Comparison of ENCODE assay signal across 8 mouse cellular contexts in genomic region chr4:154749160-154749559, GRCm38 (mm10).
A peak's percentile ranks its signal among the peaks of the same experiment; 100 is the strongest.
DNase-seq lines count a peak whose midpoint lies in the region; ATAC-seq and TF ChIP-seq lines count a peak whose summit lies in the region.

No protein-coding gene starts in this region.

- TF ChIP-seq POLR2A in spleen, adult 2 months (IDR thresholded peaks at IDR 0.05; ENCODE audit: low read depth, low read length) = no peak
- TF ChIP-seq POLR2A in cortical plate, adult 2 months (IDR thresholded peaks at IDR 0.05; ENCODE audit: extremely low read depth, insufficient read depth, low read length) = no peak

- WGBS in heart, embryonic 12.5 days = 38% methylated on average over 9 of the region's 9 CpGs
- WGBS in spleen, adult 2 months = 43% methylated on average over 9 of the region's 9 CpGs
- WGBS in lung, postnatal 0 days = 31% methylated on average over 9 of the region's 9 CpGs

- H3K9me3 ChIP-seq in heart, embryonic 12.5 days (replicated peaks) = no peaks in the 10 kb centered on the region
- H3K9me3 ChIP-seq in lung, postnatal 0 days (ENCODE audit: low read length) = no peaks in the 10 kb centered on the region

- H3K4me1 ChIP-seq in heart, embryonic 12.5 days (replicated peaks) = peaks cover 8% of the 10 kb centered on the region
- no peaks in the 10 kb centered on the region for H3K4me1 ChIP-seq in spleen, adult 2 months (ENCODE audit: control insufficient read depth, insufficient read depth, insufficient read length)
- H3K4me1 ChIP-seq in cortical plate, adult 2 months (ENCODE audit: control insufficient read depth, insufficient read depth, low read length) = no peaks in the 10 kb centered on the region
- H3K4me1 ChIP-seq in lung, postnatal 0 days (ENCODE audit: insufficient read depth, low read depth, low read length) = no peaks in the 10 kb centered on the region

- peaks cover 34% of the 10 kb centered on the region; the same call in 1 of the 2 replicates for H3K27me3 ChIP-seq in heart, embryonic 12.5 days (replicated peaks)
- no peaks in the 10 kb centered on the region for H3K27me3 ChIP-seq in spleen, adult 2 months (ENCODE audit: control insufficient read depth, insufficient read depth, low read length)
- no peaks in the 10 kb centered on the region for H3K27me3 ChIP-seq in lung, postnatal 0 days (replicated peaks; ENCODE audit: insufficient read depth, low read length)

- peak; percentile 10 to 12 for DNase-seq in heart, postnatal 36 days
- peak in 1 of 2 experiments; percentile 6 for DNase-seq in spleen, adult 2 months (ENCODE audit: low read depth in 1 of 2, low spot score in 2 of 2)
- DNase-seq in spleen, adult 12 weeks (ENCODE audit: low spot score) = no peak
- DNase-seq in lung, postnatal 0 days (ENCODE audit: low spot score) = peak; percentile 42
- DNase-seq in frontal cortex, postnatal 36 days (ENCODE audit: low spot score in 2 of 2) = no peak
- DNase-seq in urinary bladder, postnatal 4 days (ENCODE audit: low spot score in 2 of 2) = no peak

- H3K9ac ChIP-seq in heart, embryonic 12.5 days = no peak overlapping the region
- H3K9ac ChIP-seq in lung, postnatal 0 days (replicated peaks; ENCODE audit: low read depth) = no peak overlapping the region

- TF ChIP-seq CTCF in spleen, adult 2 months (IDR thresholded peaks at IDR 0.05; ENCODE audit: extremely low read depth, insufficient read depth, insufficient read length, insufficient replicate concordance) = peak; percentile 53; the same call in 1 of the 2 replicates
- peak; percentile 55 for TF ChIP-seq CTCF in cortical plate, adult 2 months (IDR thresholded peaks at IDR 0.05; ENCODE audit: extremely low read depth, insufficient read depth, low read length)
- TF ChIP-seq CTCF in lung, postnatal 0 days (IDR thresholded peaks at IDR 0.05) = peak; percentile 82

- no peak overlapping the region for H3K27ac ChIP-seq in heart, embryonic 12.5 days (ENCODE audit: poor library complexity, severe bottlenecking)
- no peak overlapping the region for H3K27ac ChIP-seq in spleen, adult 2 months (ENCODE audit: insufficient read depth, low read length)
- no peak overlapping the region for H3K27ac ChIP-seq in cortical plate, adult 2 months (ENCODE audit: insufficient read depth, low read length)
- no peak overlapping the region for H3K27ac ChIP-seq in lung, postnatal 0 days (ENCODE audit: low read length)

- no peak overlapping the region for H3K4me3 ChIP-seq in heart, embryonic 12.5 days
- H3K4me3 ChIP-seq in spleen, adult 2 months (ENCODE audit: extremely low read depth, insufficient read depth, insufficient read length) = no peak overlapping the region
- no peak overlapping the region for H3K4me3 ChIP-seq in cortical plate, adult 2 months (ENCODE audit: insufficient read depth, low read length)
- no peak overlapping the region for H3K4me3 ChIP-seq in lung, postnatal 0 days (ENCODE audit: low read depth, low read length)

- H3K36me3 ChIP-seq in heart, embryonic 12.5 days = no peaks in the 10 kb centered on the region
- H3K36me3 ChIP-seq in spleen, adult 2 months (ENCODE audit: control insufficient read depth, insufficient read depth, low read length) = no peaks in the 10 kb centered on the region
- no peaks in the 10 kb centered on the region for H3K36me3 ChIP-seq in lung, postnatal 0 days (ENCODE audit: insufficient read depth, low read length)

- ATAC-seq in heart, embryonic 12.5 days (ENCODE audit: insufficient number of reproducible peaks, low FRiP score) = no peak
- ATAC-seq in lung, postnatal 0 days = no peak

- H3K4me2 ChIP-seq in heart, embryonic 12.5 days = no peak overlapping the region
- H3K4me2 ChIP-seq in lung, postnatal 0 days (replicated peaks; ENCODE audit: low read depth, low read length) = no peak overlapping the region

- no peak for TF ChIP-seq EP300 in lung, postnatal 0 days (IDR thresholded peaks at IDR 0.05)

- intact Hi-C loops in heart, postnatal 36 days (cut with DNase I) = no loop called here

Comparison
In these comparisons a context has a peak if more than half of its experiments do, and no peak if none do; other contexts are left out.
1. DNase-seq: peak in heart, postnatal 36 days (2 of 2) and lung, postnatal 0 days (single experiment); none in spleen, adult 12 weeks (single experiment), frontal cortex, postnatal 36 days (0 of 2) and urinary bladder, postnatal 4 days (0 of 2).
2. Peak in every context shown above with its lines, with median percentiles within 50 percentile points of each other: CTCF ChIP-seq.